Mouse (Mus musculus): Measurements from ENCODE around the gene Gm11397.
"Not testable (repeated sequence)": the region's sequence is repeated elsewhere in the genome, so short reads cannot be mapped to it uniquely, and the experiment has no call there.

DNA sequence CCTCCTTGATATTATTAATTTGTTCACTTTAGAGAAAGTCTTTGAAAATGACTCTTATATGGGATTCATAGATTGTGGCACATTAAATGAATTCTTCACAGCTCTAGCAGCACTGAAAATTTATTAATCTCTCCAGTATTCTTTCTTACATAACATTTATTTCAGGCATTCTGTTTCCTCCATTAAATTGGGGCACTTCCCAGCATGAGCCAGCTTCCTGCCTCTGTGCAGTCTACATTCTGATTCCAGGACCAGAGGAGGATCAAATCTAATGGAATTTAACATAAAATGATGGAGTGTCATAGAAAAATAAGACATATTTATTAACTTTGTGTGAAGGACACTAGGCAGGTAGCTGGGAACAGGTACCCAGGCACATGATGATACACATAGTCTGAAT, 37.2 kb downstream of the Gm11397 start:
- TF ChIP-seq CTCF (IDR thresholded peaks at IDR 0.05; ENCODE audit: extremely low read depth, insufficient read depth, insufficient read length, insufficient replicate concordance); POLR2A (IDR thresholded peaks at IDR 0.05; ENCODE audit: low read depth, low read length): not testable (repeated sequence)
